8 mouse cellular contexts compared by ENCODE assay signal in the genomic region with DNA sequence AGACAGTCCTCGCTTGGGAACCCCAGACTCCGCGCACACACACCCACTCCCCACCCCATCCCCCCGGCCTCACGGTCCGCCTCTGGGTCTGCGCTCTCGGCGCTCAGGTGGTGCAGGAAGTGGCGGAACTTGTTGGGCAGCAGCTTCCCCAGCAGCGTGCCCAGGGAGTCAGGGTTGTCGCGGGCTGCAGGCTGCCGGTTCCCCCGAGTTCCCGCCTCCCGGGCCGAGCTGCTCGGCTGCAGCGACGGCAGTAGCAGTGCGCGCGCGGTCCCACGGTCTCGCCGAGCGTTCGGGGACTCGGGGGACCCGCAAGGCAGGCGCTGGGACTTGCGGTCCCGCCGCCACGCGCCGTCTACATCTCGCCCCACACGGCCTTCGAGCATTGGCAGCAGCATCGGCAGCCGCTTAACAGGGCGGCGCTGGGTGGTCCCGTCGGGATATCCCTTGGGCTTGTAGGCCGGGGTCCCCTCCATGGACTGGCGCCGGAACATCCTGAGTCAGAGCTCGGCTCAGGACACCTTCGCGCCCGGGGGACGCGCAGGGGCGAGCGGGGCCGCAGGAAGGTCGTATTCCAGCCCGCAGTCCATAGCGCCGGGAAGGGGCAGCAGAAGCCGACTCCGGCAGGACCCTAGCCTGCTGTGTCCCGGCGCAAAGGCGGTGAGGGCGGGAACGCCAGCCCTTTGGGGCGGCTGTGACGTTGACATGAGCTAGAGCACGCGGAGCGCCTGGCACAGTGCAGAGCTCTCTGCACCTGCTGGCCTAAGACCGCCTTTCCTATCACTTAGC. TPM values are rescaled to one million over a fixed set of nuclear protein-coding genes. Genes with fewer than 3 reads are reported as not detected.
DNase-seq lines count a peak whose midpoint lies in the region; ATAC-seq and TF ChIP-seq lines count a peak whose summit lies in the region.

No protein-coding gene starts in this region.

- H3K27me3 ChIP-seq in forebrain, embryonic 12.5 days: peaks cover 47% of the 10 kb centered on the region
- 0 out of 2 replicates have a peak, but pooled peaks cover 6% of the 10 kb centered on the region for H3K27me3 ChIP-seq in hindbrain, postnatal 0 days (ENCODE audit: insufficient read depth, low read length)
- H3K27me3 ChIP-seq in lung, embryonic 15.5 days: peaks cover 17% of the 10 kb centered on the region; the same call in 1 of the 2 replicates

- intact Hi-C loops in heart, postnatal 25 days (cut with DNase I): no loop called here

- H3K9me3 ChIP-seq in forebrain, embryonic 12.5 days: no peaks in the 10 kb centered on the region
- H3K9me3 ChIP-seq in hindbrain, postnatal 0 days (ENCODE audit: low read length): no peaks in the 10 kb centered on the region
- no peaks in the 10 kb centered on the region for H3K9me3 ChIP-seq in lung, embryonic 15.5 days

- H3K27ac ChIP-seq in forebrain, embryonic 12.5 days: no peak overlapping the region
- no peak overlapping the region for H3K27ac ChIP-seq in hindbrain, postnatal 0 days
- H3K27ac ChIP-seq in lung, embryonic 15.5 days: no peak overlapping the region

- WGBS in forebrain, embryonic 12.5 days: under 1% methylated on average over 70 of the region's 77 CpGs
- WGBS in hindbrain, postnatal 0 days: under 1% methylated on average over 70 of the region's 77 CpGs
- 1% methylated on average over 77 of the region's 77 CpGs for WGBS in lung, embryonic 15.5 days

- TF ChIP-seq CTCF in hindbrain, postnatal 0 days (IDR thresholded peaks at IDR 0.05; ENCODE audit: low read depth): no peak

- H3K9ac ChIP-seq in forebrain, embryonic 12.5 days: peak overlapping the region; percentile 68
- H3K9ac ChIP-seq in hindbrain, postnatal 0 days (replicated peaks; ENCODE audit: low read length): peak overlapping the region; percentile 50
- peak overlapping the region; percentile 47 for H3K9ac ChIP-seq in lung, embryonic 15.5 days

- H3K36me3 ChIP-seq in forebrain, embryonic 12.5 days (replicated peaks): no peaks in the 10 kb centered on the region
- H3K36me3 ChIP-seq in hindbrain, postnatal 0 days (ENCODE audit: insufficient read depth, low read length): no peaks in the 10 kb centered on the region
- H3K36me3 ChIP-seq in lung, embryonic 15.5 days: no peaks in the 10 kb centered on the region

- DNase-seq in heart, adult 18-20 months: peak; percentile 35 to 56
- no peak for DNase-seq in heart, postnatal 25 days (ENCODE audit: low spot score)
- peak; percentile 76 for DNase-seq in R1 (ENCODE audit: low read depth, low spot score)
- peak; percentile 55 for DNase-seq in hindbrain, postnatal 0 days (ENCODE audit: low spot score)
- DNase-seq in skeletal muscle tissue, adult 2 months (ENCODE audit: low read depth, low spot score): peak; percentile 42

- peaks cover 35% of the 10 kb centered on the region for H3K4me1 ChIP-seq in forebrain, embryonic 12.5 days
- peaks cover 13% of the 10 kb centered on the region for H3K4me1 ChIP-seq in hindbrain, postnatal 0 days (ENCODE audit: insufficient read depth, low read length)
- H3K4me1 ChIP-seq in lung, embryonic 15.5 days: peaks cover 30% of the 10 kb centered on the region

- peak overlapping the region; percentile 51 for H3K4me3 ChIP-seq in forebrain, embryonic 12.5 days (replicated peaks)
- peak overlapping the region; percentile 43 for H3K4me3 ChIP-seq in hindbrain, postnatal 0 days (ENCODE audit: low read length)
- peak overlapping the region; percentile 45 for H3K4me3 ChIP-seq in lung, embryonic 15.5 days

- peak; percentile 63; the same call in 1 of the 2 replicates for ATAC-seq in forebrain, embryonic 12.5 days (ENCODE audit: low FRiP score)
- peak; percentile 54; the same call in 1 of the 2 replicates for ATAC-seq in hindbrain, postnatal 0 days
- peak; percentile 56; the same call in 1 of the 2 replicates for ATAC-seq in lung, embryonic 15.5 days (ENCODE audit: borderline replicate concordance, extremely low read depth, low FRiP score, low TSS enrichment)
- ATAC-seq in erythroid progenitor cell, adult 5-6 weeks (replicated peaks; ENCODE audit: low FRiP score, poor library complexity, severe bottlenecking): no peak

- H3K4me2 ChIP-seq in forebrain, embryonic 12.5 days: peak overlapping the region; percentile 93
- H3K4me2 ChIP-seq in hindbrain, postnatal 0 days (ENCODE audit: low read depth, low read length): peak overlapping the region; percentile 76
- H3K4me2 ChIP-seq in lung, embryonic 15.5 days: peak overlapping the region; percentile 97

RNA-seq across cellular contexts. Expression of gene 1700001O22Rik, which starts 2.2 kb away (rescaled TPM):
- total RNA-seq in heart, adult 18-20 months (2021): under 1 TPM; 0.49 to 0.74 TPM
- total RNA-seq in heart, postnatal 25 days (2021): under 1 TPM; 0.26 to 0.70 TPM
- polyA plus RNA-seq in forebrain, embryonic 12.5 days (2016; fragmentation: Nextera tagmentation; extraction: Ambion mirVana): 4.2 and 4.5 TPM in 2 replicates
- 0.75 and 2.4 TPM in 2 replicates for total RNA-seq in hindbrain, postnatal 0 days (2014; rRNA removed)
- 1.8 and 2.6 TPM in 2 replicates for polyA plus RNA-seq in hindbrain, postnatal 0 days (2015; fragmentation: Nextera tagmentation; extraction: Ambion mirVana)
- 4.7 and 6.0 TPM in 2 replicates for polyA plus RNA-seq in lung, embryonic 15.5 days (2015; fragmentation: Nextera tagmentation; extraction: Ambion mirVana)
- not detected in 2 replicates for total RNA-seq in erythroid progenitor cell, adult 5-6 weeks (2015; ENCODE audit: low replicate concordance)
- total RNA-seq in erythroid progenitor cell, adult 5-6 weeks (2017; ENCODE audit: low replicate concordance): not detected in 2 replicates

RNA-seq across cellular contexts. Expression of gene Ntmt1, which starts 6.4 kb away (rescaled TPM):
- 10 to 100 TPM; 22.6 to 29.2 TPM for total RNA-seq in heart, adult 18-20 months (2021)
- 10 to 100 TPM; 30.6 to 31.1 TPM for total RNA-seq in heart, postnatal 25 days (2021)
- 101 and 104 TPM in 2 replicates for polyA plus RNA-seq in forebrain, embryonic 12.5 days (2016; fragmentation: Nextera tagmentation; extraction: Ambion mirVana)
- total RNA-seq in hindbrain, postnatal 0 days (2014; rRNA removed): 79.5 and 96.3 TPM in 2 replicates
- 95.9 and 99.6 TPM in 2 replicates for polyA plus RNA-seq in hindbrain, postnatal 0 days (2015; fragmentation: Nextera tagmentation; extraction: Ambion mirVana)
- polyA plus RNA-seq in lung, embryonic 15.5 days (2015; fragmentation: Nextera tagmentation; extraction: Ambion mirVana): 82.9 and 87.2 TPM in 2 replicates
- total RNA-seq in erythroid progenitor cell, adult 5-6 weeks (2015; ENCODE audit: low replicate concordance): 1.7 and 2.2 TPM in 2 replicates
- 4.0 TPM in 1 of 2 replicates, not detected in the other for total RNA-seq in erythroid progenitor cell, adult 5-6 weeks (2017; ENCODE audit: low replicate concordance)

RNA-seq across cellular contexts. Expression of gene Asb6, which starts 28.9 kb away (rescaled TPM):
- 1 to 10 TPM; 6.6 to 7.4 TPM for total RNA-seq in heart, adult 18-20 months (2021)
- total RNA-seq in heart, postnatal 25 days (2021): 1 to 10 TPM; 9.3 to 9.5 TPM
- polyA plus RNA-seq in forebrain, embryonic 12.5 days (2016; fragmentation: Nextera tagmentation; extraction: Ambion mirVana): 36.4 and 39.4 TPM in 2 replicates
- 49.1 and 53.5 TPM in 2 replicates for total RNA-seq in hindbrain, postnatal 0 days (2014; rRNA removed)
- 36.6 and 37.4 TPM in 2 replicates for polyA plus RNA-seq in hindbrain, postnatal 0 days (2015; fragmentation: Nextera tagmentation; extraction: Ambion mirVana)
- polyA plus RNA-seq in lung, embryonic 15.5 days (2015; fragmentation: Nextera tagmentation; extraction: Ambion mirVana): 31.8 and 34.0 TPM in 2 replicates
- 39.8 and 43.6 TPM in 2 replicates for total RNA-seq in erythroid progenitor cell, adult 5-6 weeks (2015; ENCODE audit: low replicate concordance)
- 61.4 and 62.3 TPM in 2 replicates for total RNA-seq in erythroid progenitor cell, adult 5-6 weeks (2017; ENCODE audit: low replicate concordance)

RNA-seq across cellular contexts. Expression of gene Prrx2, which starts 33.5 kb away (rescaled TPM):
- 1 to 10 TPM in 1 of 2 experiments, under 1 TPM in 1; 0.92 to 1.5 TPM for total RNA-seq in heart, adult 18-20 months (2021)
- 1 to 10 TPM in 1 of 2 experiments, under 1 TPM in 1; 0.61 to 1.9 TPM for total RNA-seq in heart, postnatal 25 days (2021)
- 16.0 and 19.8 TPM in 2 replicates for polyA plus RNA-seq in forebrain, embryonic 12.5 days (2016; fragmentation: Nextera tagmentation; extraction: Ambion mirVana)
- 6.7 and 7.2 TPM in 2 replicates for total RNA-seq in hindbrain, postnatal 0 days (2014; rRNA removed)
- polyA plus RNA-seq in hindbrain, postnatal 0 days (2015; fragmentation: Nextera tagmentation; extraction: Ambion mirVana): 5.0 and 5.6 TPM in 2 replicates
- 9.7 and 12.5 TPM in 2 replicates for polyA plus RNA-seq in lung, embryonic 15.5 days (2015; fragmentation: Nextera tagmentation; extraction: Ambion mirVana)
- not detected in 2 replicates for total RNA-seq in erythroid progenitor cell, adult 5-6 weeks (2015; ENCODE audit: low replicate concordance)
- total RNA-seq in erythroid progenitor cell, adult 5-6 weeks (2017; ENCODE audit: low replicate concordance): 0.77 TPM in 1 of 2 replicates, not detected in the other

Comparison
In these comparisons a context has a peak if more than half of its experiments do, and no peak if none do; other contexts are left out.
1. RNA of gene Ntmt1, which starts 6.4 kb away (total RNA-seq): 79.5 to 96.3 TPM in hindbrain, postnatal 0 days, 30.6 to 31.1 TPM in heart, postnatal 25 days and 22.6 to 29.2 TPM in heart, adult 18-20 months; 1.7 to 4.0 TPM in erythroid progenitor cell, adult 5-6 weeks; every median in the first group is over 4 times any median in the second.
2. Peak in every context shown above with its lines, with median percentiles within 50 percentile points of each other: H3K4me2 ChIP-seq, H3K4me3 ChIP-seq and H3K9ac ChIP-seq.